Mouse (Mus musculus) neural tube, embryonic 13.5 days (tissue): ENCODE results near the gene Csad. TPM values are rescaled to one million over a fixed set of nuclear protein-coding genes. Genes with fewer than 3 reads are reported as not detected.

Source experiments
- polyA plus RNA-seq: library from polyadenylated mRNA; unstranded; fragments of >200 nt; fragmentation: Nextera tagmentation; extraction: Ambion mirVana; gene quantifications from 2 replicates; pipeline ENCODE4 v1.2.1, GENCODE M21; 2015

The Csad gene
- polyA plus RNA-seq, 1 experiment from 2014 or later, result 38.8 TPM

Other genes with a start within 250 kb of the Csad start
- gene Krt8, start 200.2 kb downstream of the Csad start, polyA plus RNA-seq, result 0.82 and 4.3 TPM in 2 replicates
- gene Krt18, start 176.5 kb downstream of the Csad start, polyA plus RNA-seq, result 1.4 and 3.8 TPM in 2 replicates
- 81.2 and 90.3 TPM in 2 replicates for gene Eif4b, start 131.0 kb downstream of the Csad start, polyA plus RNA-seq
- gene Tns2, start 104.3 kb downstream of the Csad start, polyA plus RNA-seq, result 10.5 and 15.9 TPM in 2 replicates
- gene Spryd3, start 68.5 kb downstream of the Csad start, polyA plus RNA-seq, result 54.1 and 55.9 TPM in 2 replicates
- 0.36 and 1.2 TPM in 2 replicates for gene Igfbp6, start 60.4 kb downstream of the Csad start, polyA plus RNA-seq
- gene Soat2, start 54.2 kb downstream of the Csad start, polyA plus RNA-seq, result 0.11 TPM in 1 of 2 replicates, not detected in the other
- 64.8 and 67.9 TPM in 2 replicates for gene Zfp740, start 1.5 kb downstream of the Csad start, polyA plus RNA-seq
- gene Itgb7, start 27.2 kb upstream of the Csad start, polyA plus RNA-seq, result 0.30 and 1.7 TPM in 2 replicates
- gene Rarg, start 52.8 kb upstream of the Csad start, polyA plus RNA-seq, result 8.5 and 12.5 TPM in 2 replicates
- 0.14 TPM in 1 of 2 replicates, not detected in the other for gene Gm9918, start 65.8 kb upstream of the Csad start, polyA plus RNA-seq
- gene Mfsd5, start 74.7 kb upstream of the Csad start, polyA plus RNA-seq, result 52.0 and 54.0 TPM in 2 replicates
- 5.6 and 7.5 TPM in 2 replicates for gene Espl1, start 91.5 kb upstream of the Csad start, polyA plus RNA-seq
- 438 and 480 TPM in 2 replicates for gene Pfdn5, start 121.4 kb upstream of the Csad start, polyA plus RNA-seq
- gene Myg1, start 127.0 kb upstream of the Csad start, polyA plus RNA-seq, result 74.0 and 82.6 TPM in 2 replicates
- gene Aaas, start 146.0 kb upstream of the Csad start, polyA plus RNA-seq, result 31.3 and 36.8 TPM in 2 replicates
- 0.47 and 0.69 TPM in 2 replicates for gene Sp7, start 162.5 kb upstream of the Csad start, polyA plus RNA-seq
- 4.3 and 6.0 TPM in 2 replicates for gene Sp1, start 201.4 kb upstream of the Csad start, polyA plus RNA-seq
- gene Amhr2, start 240.6 kb upstream of the Csad start, polyA plus RNA-seq, result 0.13 and 0.76 TPM in 2 replicates